Mouse (Mus musculus) thymus, adult 2 months (tissue): ENCODE results near the gene Armc2. TPM values are rescaled to one million over a fixed set of nuclear protein-coding genes. Genes with fewer than 3 reads are reported as not detected.

Experiments
- DNase-seq: peaks from one replicate; pipeline ENCODE4 v3.0.0; 2021
- H3K27ac ChIP-seq: fragments of 200-500 bp; 2 replicates; pipeline ENCODE4 v1.5.1; 2012; ENCODE audit warnings: low read length, control low read depth; ENCODE audit not compliant: control insufficient read depth, insufficient read depth
- H3K27me3 ChIP-seq: fragments of 200-500 bp; 2 replicates; pipeline ENCODE4 v1.6.1; 2012; ENCODE audit warnings: mild to moderate bottlenecking, low read length, moderate library complexity, mixed read lengths; ENCODE audit not compliant: control insufficient read depth, insufficient read depth
- H3K36me3 ChIP-seq: fragments of 200-500 bp; 2 replicates; pipeline ENCODE4 v1.6.1; 2012; ENCODE audit warnings: mild to moderate bottlenecking, low read length, moderate library complexity; ENCODE audit not compliant: control insufficient read depth, insufficient read depth
- H3K4me1 ChIP-seq: fragments of 200-500 bp; replicated peaks from 2 replicates; pipeline ENCODE4 v1.6.1; 2012; ENCODE audit warnings: low read length; ENCODE audit not compliant: control insufficient read depth, insufficient read depth
- H3K4me3 ChIP-seq: fragments of 200-500 bp; 2 replicates; pipeline ENCODE4 v1.5.1; 2012; ENCODE audit warnings: mild to moderate bottlenecking, low read length, control low read depth, moderate library complexity; ENCODE audit not compliant: control insufficient read depth, insufficient read depth
- CTCF ChIP-seq: fragments of 200-500 bp; IDR thresholded peaks from 2 replicates; pipeline ENCODE4 v1.5.1; 2012; ENCODE audit warnings: mild to moderate bottlenecking, control low read depth, low read length, moderate library complexity, borderline replicate concordance; ENCODE audit not compliant: control insufficient read depth, poor library complexity, insufficient read depth; ENCODE audit errors: extremely low read depth
- POLR2A ChIP-seq: fragments of 200-500 bp; IDR thresholded peaks from 2 replicates; pipeline ENCODE4 v1.6.1; 2012; ENCODE audit warnings: mild to moderate bottlenecking, low read length, control low read depth, moderate library complexity; ENCODE audit not compliant: control insufficient read depth, poor library complexity, insufficient read depth; ENCODE audit errors: extremely low read depth
- WGBS: fragments of 180-500 bp; shearing (Covaris S2); methylation state at CpG from one replicate; pipeline ENCODE4 v1.1.7; 2018; 5-methylcytosine and 5-hydroxymethylcytosine counted together
- polyA plus RNA-seq: library from polyadenylated mRNA; depleted of rRNA; stranded (reverse); fragments of >200 nt; gene quantifications from 2 replicates; pipeline ENCODE4 v1.2.3, GENCODE M21; 2012

Gene Armc2
- polyA plus RNA-seq, 1 experiment: 0.46 TPM

DNA sequence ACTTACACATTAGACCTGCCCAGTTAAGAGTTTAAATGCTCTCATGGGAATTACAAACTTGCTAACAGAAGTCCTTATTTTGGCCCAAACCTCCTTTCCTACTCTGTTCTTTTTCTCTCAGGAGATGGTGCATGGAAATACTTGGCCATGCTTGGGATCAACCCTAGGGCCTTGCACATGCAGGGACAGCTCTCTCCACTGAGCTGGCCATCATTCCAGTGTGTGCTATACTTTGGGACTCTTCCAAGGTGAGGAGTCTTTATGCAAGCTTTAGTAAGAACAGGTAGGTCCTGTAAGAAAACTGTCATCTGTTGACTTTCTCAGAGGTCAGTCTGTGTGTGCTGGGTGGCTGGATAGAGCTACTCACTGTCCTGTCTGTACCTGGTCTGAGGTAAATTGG is 127.7 kb downstream of the Armc2 start:
- no peaks in the 10 kb centered on the region; the same call in 1 of the 2 replicates for H3K36me3 ChIP-seq
- H3K4me1 ChIP-seq: peaks cover 11% of the 10 kb centered on the region
- no peak overlapping the region for H3K27ac ChIP-seq
- TF ChIP-seq CTCF: no peak
- TF ChIP-seq POLR2A: no peak
- no peak overlapping the region for H3K4me3 ChIP-seq
- no peaks in the 10 kb centered on the region for H3K27me3 ChIP-seq
- DNase-seq: no peak

DNA sequence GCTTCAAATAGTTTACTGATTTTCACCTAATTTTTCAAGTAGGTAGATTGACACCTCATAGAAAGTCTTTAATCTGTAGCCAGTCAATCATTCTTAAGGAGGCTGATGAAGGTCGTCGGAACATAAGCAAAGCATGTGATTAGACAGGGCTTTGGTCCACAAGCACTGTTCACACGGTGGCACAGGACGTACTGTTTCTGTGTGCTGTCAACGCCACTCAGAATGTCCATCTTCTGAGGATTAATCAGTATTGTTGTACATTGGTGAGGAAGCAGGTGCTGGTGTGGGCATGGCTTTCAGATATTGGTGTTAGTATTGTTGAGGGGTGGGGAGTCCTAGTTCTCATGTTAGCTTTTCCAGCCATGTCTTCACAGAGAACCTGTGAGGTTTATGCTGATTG is 128.7 kb downstream of the Armc2 start:
- 46% methylated on average over 5 of the region's 5 CpGs for WGBS
- no peak overlapping the region for H3K27ac ChIP-seq
- H3K4me3 ChIP-seq: no peak overlapping the region

GRCm38 (mm10) chr10:41888365-41888941 is 129.8 kb downstream of the Armc2 start:
- Histone ChIP-seq H3K36me3 (no peaks in the 10 kb centered on the region), H3K27me3 (no peaks in the 10 kb centered on the region), H3K27ac (no peak overlapping the region; the same call in 1 of the 2 replicates), H3K4me3 (no peak overlapping the region), H3K4me1 (peaks cover 12% of the 10 kb centered on the region)
- DNase-seq: peak; percentile 30
- TF ChIP-seq POLR2A (no peak), CTCF (no peak)
- 1% methylated on average over 4 of the region's 4 CpGs for WGBS

More for the DNA sequence above, 128.7 kb downstream of the Armc2 start:
- H3K4me1 ChIP-seq: peaks cover 9% of the 10 kb centered on the region
- no peaks in the 10 kb centered on the region; the same call in 1 of the 2 replicates for H3K36me3 ChIP-seq
- H3K27me3 ChIP-seq: no peaks in the 10 kb centered on the region
- TF ChIP-seq POLR2A: no peak
- no peak for TF ChIP-seq CTCF
- DNase-seq: no peak

DNA sequence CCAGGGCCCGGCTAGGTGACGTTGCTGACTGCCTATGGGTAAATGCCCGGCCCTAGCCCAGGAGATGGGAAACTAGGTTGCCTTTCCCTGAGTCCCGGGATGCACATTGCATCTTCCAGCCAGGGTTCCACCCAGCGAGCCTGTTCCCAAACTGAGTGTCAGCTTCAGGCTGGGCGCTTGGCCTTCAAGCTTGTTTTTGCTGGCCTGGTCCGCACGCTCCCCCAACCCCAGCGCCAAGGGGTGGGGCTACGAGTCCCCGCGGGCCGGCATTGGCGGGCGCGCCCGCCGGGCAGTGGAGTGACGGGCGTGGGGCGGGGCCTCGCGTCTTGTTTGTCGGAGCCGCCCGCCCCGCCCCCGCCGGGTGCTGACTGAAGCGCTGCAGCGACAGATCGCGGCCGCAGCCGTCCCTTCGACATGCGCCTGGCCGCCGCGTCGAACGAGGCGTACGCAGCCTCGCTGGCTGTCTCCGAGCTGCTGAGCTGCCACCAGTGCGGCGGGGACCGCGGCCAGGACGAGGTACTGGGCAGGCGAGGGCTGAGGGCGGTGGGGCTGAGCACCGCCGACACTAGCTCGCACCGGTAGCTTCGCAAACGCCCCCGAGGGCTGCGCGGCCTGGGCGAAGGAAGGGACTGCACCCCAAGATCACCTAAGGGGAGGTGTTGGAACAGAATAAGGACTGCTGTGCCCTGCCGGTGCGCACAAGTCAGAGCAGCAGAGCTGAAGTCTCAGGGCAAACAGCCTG is 131.0 kb downstream of the Armc2 start:
- Histone ChIP-seq H3K27ac (peak overlapping the region; percentile 73), H3K4me3 (peak overlapping the region; percentile 73), H3K36me3 (no peaks in the 10 kb centered on the region), H3K4me1 (peaks cover 14% of the 10 kb centered on the region), H3K27me3 (no peaks in the 10 kb centered on the region)
- 1% methylated on average over 64 of the region's 65 CpGs for WGBS
- DNase-seq: peak; percentile 93
- peak; percentile 39; the same call in 1 of the 2 replicates for TF ChIP-seq CTCF
- peak; percentile 96 for TF ChIP-seq POLR2A

GRCm38 (mm10) chr10:41883741-41884575 is 134.3 kb downstream of the Armc2 start:
- Histone ChIP-seq H3K27me3 (no peaks in the 10 kb centered on the region), H3K27ac (no peak overlapping the region), H3K4me3 (no peak overlapping the region), H3K36me3 (no peaks in the 10 kb centered on the region), H3K4me1 (peaks cover 25% of the 10 kb centered on the region)
- TF ChIP-seq POLR2A (no peak), CTCF (no peak)
- WGBS: 86% methylated on average over 8 of the region's 8 CpGs
- no peak for DNase-seq

- Histone ChIP-seq H3K27ac (peak overlapping the region; percentile 70), H3K4me1 (peaks cover 24% of the 10 kb centered on the region)
- DNase-seq: no peak
Observed at GRCm38 (mm10) chr10:41881438-41881837, 136.8 kb downstream of the Armc2 start.

More at GRCm38 (mm10) chr10:41881438-41881837, 136.8 kb downstream of the Armc2 start:
- Histone ChIP-seq H3K36me3 (no peaks in the 10 kb centered on the region), H3K27me3 (no peaks in the 10 kb centered on the region), H3K4me3 (no peak overlapping the region)
- TF ChIP-seq POLR2A (no peak), CTCF (no peak)
- WGBS: 84% methylated on average over 4 of the region's 4 CpGs
